Mouse (Mus musculus): ENCODE measurements around the gene Paqr5.

GRCm38 (mm10) chr9:61933333-61933732 lies 93.3 kb downstream of the Paqr5 start:
- TF ChIP-seq CTCF (IDR thresholded peaks at IDR 0.05) (no peak), POLR2A (IDR thresholded peaks at IDR 0.05; ENCODE audit: insufficient read depth, low read depth, low read length) (no peak)
